Mouse (Mus musculus) ovary, postnatal 10 days (tissue): ENCODE data around the gene Gm21028.
"Not testable (repeated sequence)": the region's sequence is repeated elsewhere in the genome, so short reads cannot be mapped to it uniquely, and the experiment has no call there.

Experiments
- DNase-seq: peaks from one replicate; pipeline ENCODE4 v3.0.0; 2022; ENCODE audit warnings: low spot score

Gm21028 gene

GRCm38 (mm10) chr7:42578488-42578887 is at the start of gene Gm21028:
TSS of gene Gm21028 (minus strand) at chr7:42578588.
- no peak for DNase-seq

DNA sequence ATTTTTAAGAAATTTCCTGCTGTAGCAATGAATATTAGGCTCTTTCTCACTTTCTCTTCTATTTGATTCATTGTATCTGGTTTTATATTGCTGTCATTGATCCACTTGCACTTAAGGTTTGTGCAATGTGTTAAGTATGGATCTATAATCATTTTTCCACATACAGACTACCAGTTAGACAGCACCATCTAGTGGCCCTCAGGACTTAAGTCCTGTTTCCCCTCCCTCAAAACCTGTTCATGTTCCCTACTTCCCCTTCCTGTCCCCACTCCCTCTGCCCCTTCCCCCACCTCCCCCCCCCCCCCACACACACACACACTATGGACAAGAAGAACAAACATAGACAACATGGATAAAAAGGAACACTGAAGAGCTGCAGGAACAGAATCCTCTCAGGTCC is 17.3 kb upstream of the Gm21028 start:
- DNase-seq: not testable (repeated sequence)

GRCm38 (mm10) chr7:42592413-42592812 is 14.0 kb upstream of the Gm21028 start, which contains the start of gene Zfp977:
TSS of gene Zfp977 (minus strand) at chr7:42592547.
- DNase-seq: not testable (repeated sequence)

GRCm38 (mm10) chr7:42591311-42591710 is 12.9 kb upstream of the Gm21028 start:
- DNase-seq: not testable (repeated sequence)

DNA sequence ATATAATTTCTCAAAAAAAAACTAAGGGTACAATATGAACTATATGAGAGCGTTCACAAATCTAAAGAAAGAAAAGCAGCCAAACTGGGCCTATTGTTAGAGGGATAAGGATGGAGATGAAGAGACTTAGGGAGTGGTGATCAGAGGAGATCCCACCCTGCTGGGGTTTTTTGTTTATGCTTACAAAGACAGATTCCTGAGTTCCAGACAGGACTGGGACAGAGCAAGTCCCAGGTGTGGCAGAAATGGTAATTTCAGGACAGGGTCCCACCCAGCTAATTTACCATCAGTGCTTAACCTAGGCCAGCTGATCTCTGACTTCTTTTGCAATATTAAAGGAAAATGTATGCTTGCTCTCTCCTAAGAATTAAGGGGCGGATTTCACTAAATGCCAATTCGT is 26.6 kb downstream of the Gm21028 start:
- no peak for DNase-seq
